Mouse (Mus musculus): Measurements from ENCODE around the gene Tcn2.
A peak's percentile ranks its signal among the peaks of the same experiment; 100 is the strongest.

Gene Tcn2

GRCm38 (mm10) chr11:3893970-3894369 lies 38.0 kb downstream of the Tcn2 start:
- DNase-seq, result no peak

- no peak for DNase-seq
Observed at GRCm38 (mm10) chr11:3887331-3887730, 44.6 kb downstream of the Tcn2 start.

GRCm38 (mm10) chr11:3883711-3884110 lies 48.2 kb downstream of the Tcn2 start:
- DNase-seq, result no peak

- DNase-seq, result peak; percentile 90
Observed at GRCm38 (mm10) chr11:3879836-3880235, 52.1 kb downstream of the Tcn2 start.

- DNase-seq, result no peak
Observed at GRCm38 (mm10) chr11:3878660-3879059, 53.3 kb downstream of the Tcn2 start.

GRCm38 (mm10) chr11:3876419-3876818 lies 55.5 kb downstream of the Tcn2 start:
- no peak for DNase-seq

All from lung, postnatal 36 days (tissue).